Mouse (Mus musculus) kidney, postnatal 0 days (tissue): Measurements from ENCODE around the gene Thsd7b. TPM values are rescaled to one million over a fixed set of nuclear protein-coding genes. Genes with fewer than 3 reads are reported as not detected.

Experiments used
- ATAC-seq: fragments of 200-750 bp; cut with Nextera tagmentation; replicated peaks from 2 replicates; pipeline ENCODE4 v1.8.0; 2017; ENCODE audit warnings: low read depth, moderate number of reproducible peaks, moderate TSS enrichment, moderate library complexity; ENCODE audit not compliant: low FRiP score
- DNase-seq: peaks from one replicate; pipeline ENCODE4 v3.0.0-alpha.2; 2016; ENCODE audit warnings: low spot score
- H3K27ac ChIP-seq: fragments of 300-500 bp; sonication (generic); 2 replicates; pipeline ENCODE4 v1.5.1; 2014; ENCODE audit warnings: mild to moderate bottlenecking
- H3K27me3 ChIP-seq: fragments of 300-500 bp; sonication (generic); 2 replicates; pipeline ENCODE4 v1.6.1; 2014; ENCODE audit warnings: low read length, mixed read lengths; ENCODE audit not compliant: insufficient read depth
- H3K36me3 ChIP-seq: fragments of 300-500 bp; sonication (generic); 2 replicates; pipeline ENCODE4 v1.6.1; 2014; ENCODE audit warnings: low read length, mixed read lengths; ENCODE audit not compliant: insufficient read depth
- H3K4me1 ChIP-seq: fragments of 300-500 bp; sonication (generic); replicated peaks from 2 replicates; pipeline ENCODE4 v1.6.1; 2014; ENCODE audit warnings: antibody characterized with exemption, low read length, mixed read lengths; ENCODE audit not compliant: insufficient read depth
- H3K4me2 ChIP-seq: fragments of 300-500 bp; sonication (generic); 2 replicates; pipeline ENCODE4 v1.6.1; 2014; ENCODE audit warnings: mild to moderate bottlenecking, low read length, moderate library complexity, mixed read lengths
- H3K4me3 ChIP-seq: fragments of 300-500 bp; sonication (generic); replicated peaks from 2 replicates; pipeline ENCODE4 v1.5.1; 2014; ENCODE audit warnings: low read depth, low read length
- H3K9ac ChIP-seq: fragments of 300-500 bp; sonication (generic); 2 replicates; pipeline ENCODE4 v1.6.1; 2014; ENCODE audit warnings: low read depth, low read length
- H3K9me3 ChIP-seq: fragments of 300-500 bp; sonication (generic); replicated peaks from 2 replicates; pipeline ENCODE4 v1.6.1; 2016; ENCODE audit warnings: low read length, inconsistent platforms, mixed read lengths
- CTCF ChIP-seq: IDR thresholded peaks from 2 replicates; pipeline ENCODE4 v1.5.1; 2016; ENCODE audit warnings: antibody characterized with exemption, low read depth, mild to moderate bottlenecking, moderate library complexity
- WGBS: fragments of 180-500 bp; shearing (Covaris S2); extraction: QIAGEN DNeasy Blood & Tissue Kit; methylation state at CpG from one replicate; pipeline ENCODE4 v1.1.7; 2014; 5-methylcytosine and 5-hydroxymethylcytosine counted together
- polyA plus RNA-seq: library from polyadenylated mRNA; unstranded; fragments of >200 nt; fragmentation: Nextera tagmentation; extraction: Ambion mirVana; gene quantifications from 2 replicates; pipeline ENCODE4 v1.2.1, GENCODE M21; 2015

Thsd7b gene
- polyA plus RNA-seq, 1 experiment from 2014 or later: 0.36 TPM

DNA sequence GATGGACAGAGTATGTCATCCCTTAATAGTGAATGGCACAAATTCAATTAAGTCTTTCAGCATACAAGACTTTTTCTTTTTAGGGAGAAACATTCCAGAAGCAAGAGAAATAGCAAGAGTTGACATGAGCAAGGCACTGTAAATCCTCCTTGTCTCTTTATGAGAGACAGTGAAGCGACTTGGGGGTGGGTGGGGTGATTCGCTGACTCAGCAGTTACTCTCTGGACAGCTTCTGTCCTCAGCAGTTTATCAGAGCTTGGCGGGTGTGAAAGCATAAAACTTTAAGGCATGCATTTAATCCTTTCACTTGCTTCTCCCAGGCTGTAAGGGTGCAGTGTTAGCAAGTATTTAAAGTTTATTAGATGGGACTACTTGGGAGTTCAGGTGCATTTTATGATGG, 812.1 kb downstream of the Thsd7b start:
- 41% methylated on average over 3 of the region's 3 CpGs for WGBS
- no peaks in the 10 kb centered on the region for H3K36me3 ChIP-seq
- no peak for ATAC-seq

DNA sequence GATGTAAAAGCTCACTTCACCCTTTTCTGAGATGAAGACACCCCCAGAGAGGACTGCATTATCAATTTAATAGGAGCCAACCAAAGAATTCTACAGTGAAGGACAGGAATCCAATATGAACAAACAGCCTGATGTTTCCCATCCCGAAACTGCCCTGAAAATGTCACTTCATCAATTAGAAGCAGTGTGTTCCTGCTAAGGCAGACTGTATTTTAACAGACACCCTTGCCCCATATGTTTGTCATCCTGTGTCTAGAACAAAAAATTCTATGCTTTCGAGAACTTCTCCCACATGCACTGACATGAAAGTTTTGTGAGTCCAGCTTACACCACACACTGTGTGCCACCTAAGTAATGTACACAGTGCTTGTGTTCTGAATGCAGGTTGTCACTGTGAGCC, 812.8 kb downstream of the Thsd7b start:
- no peaks in the 10 kb centered on the region for H3K36me3 ChIP-seq
- no peak overlapping the region for H3K4me3 ChIP-seq
- TF ChIP-seq CTCF: no peak
- ATAC-seq: no peak
- H3K4me2 ChIP-seq: no peak overlapping the region
- H3K27me3 ChIP-seq: no peaks in the 10 kb centered on the region
- no peak overlapping the region for H3K9ac ChIP-seq
- no peak for DNase-seq
- H3K4me1 ChIP-seq: no peaks in the 10 kb centered on the region
- H3K27ac ChIP-seq: no peak overlapping the region
- WGBS: 72% methylated on average over 2 of the region's 2 CpGs
- no peaks in the 10 kb centered on the region for H3K9me3 ChIP-seq

More for the DNA sequence above, 812.1 kb downstream of the Thsd7b start:
- Histone ChIP-seq H3K27ac (no peak overlapping the region), H3K9me3 (no peaks in the 10 kb centered on the region), H3K4me3 (no peak overlapping the region), H3K4me1 (no peaks in the 10 kb centered on the region), H3K4me2 (no peak overlapping the region), H3K9ac (no peak overlapping the region), H3K27me3 (no peaks in the 10 kb centered on the region)
- no peak for TF ChIP-seq CTCF
- no peak for DNase-seq

DNA sequence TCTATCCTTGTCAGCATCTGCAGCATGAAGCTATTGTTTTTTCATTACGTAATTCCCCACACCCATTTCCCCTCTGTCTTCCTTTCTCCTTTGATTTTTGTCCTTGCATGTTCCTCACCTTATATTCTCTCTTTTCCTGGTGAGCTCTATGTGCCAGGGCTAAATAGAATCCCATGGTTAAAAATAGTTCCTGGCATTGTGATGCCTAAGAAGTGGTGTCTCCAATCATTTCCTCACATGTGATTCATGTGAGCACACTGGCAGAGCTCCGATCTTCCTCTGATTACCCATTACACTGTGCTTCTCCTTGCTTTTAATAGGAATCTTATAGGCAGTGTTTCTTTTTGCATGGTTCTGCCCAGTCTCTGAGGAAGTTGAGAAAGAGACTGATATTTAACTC, 826.1 kb downstream of the Thsd7b start:
- H3K27me3 ChIP-seq: no peaks in the 10 kb centered on the region
- no peaks in the 10 kb centered on the region for H3K36me3 ChIP-seq
- H3K4me3 ChIP-seq: no peak overlapping the region
- no peak overlapping the region for H3K27ac ChIP-seq
- no peaks in the 10 kb centered on the region for H3K9me3 ChIP-seq
- no peak for ATAC-seq
- H3K9ac ChIP-seq: no peak overlapping the region
- DNase-seq: no peak
- no peak overlapping the region for H3K4me2 ChIP-seq
- H3K4me1 ChIP-seq: no peaks in the 10 kb centered on the region
- whole genome bisulfite sequencing: 82% methylated on average over 2 of the region's 2 CpGs
- TF ChIP-seq CTCF: no peak

DNA sequence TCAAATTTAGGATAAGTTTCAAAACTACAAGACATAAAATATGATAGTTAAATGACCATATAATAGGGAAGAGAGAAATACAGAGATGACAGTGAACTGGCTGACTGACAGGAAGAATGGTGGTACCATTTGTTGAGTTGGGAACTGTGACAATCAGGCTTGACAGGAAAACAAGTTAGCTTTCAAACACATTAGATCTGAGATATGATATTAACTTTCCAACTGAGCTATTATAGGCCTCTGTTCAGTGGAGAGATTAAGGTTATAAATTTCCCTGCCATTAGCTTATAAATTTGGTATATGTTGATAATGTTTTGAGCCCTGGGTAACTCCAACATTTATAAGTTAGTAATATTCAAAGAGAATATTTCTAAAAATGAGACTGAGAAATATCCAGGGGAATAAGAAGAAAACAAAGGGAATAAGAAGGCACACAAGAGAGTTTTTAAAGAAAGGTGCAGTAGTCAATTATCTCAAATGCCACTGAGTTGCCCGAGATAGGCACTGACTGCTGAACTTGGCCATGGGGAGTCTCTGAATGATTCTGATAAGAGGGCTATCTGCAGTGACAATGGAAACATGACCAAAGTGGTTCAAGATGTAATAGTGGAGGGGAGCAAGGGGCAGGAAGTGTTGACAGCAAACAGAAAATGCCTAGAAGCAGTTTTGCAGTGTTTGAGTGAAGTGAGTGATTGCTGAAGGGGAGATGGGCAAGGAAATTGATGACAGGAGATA, 839.6 kb downstream of the Thsd7b start:
- Histone ChIP-seq H3K27me3 (no peaks in the 10 kb centered on the region), H3K36me3 (no peaks in the 10 kb centered on the region), H3K9ac (no peak overlapping the region), H3K4me2 (no peak overlapping the region), H3K4me1 (no peaks in the 10 kb centered on the region), H3K9me3 (no peaks in the 10 kb centered on the region), H3K27ac (no peak overlapping the region), H3K4me3 (no peak overlapping the region)
- DNase-seq: no peak
- no peak for ATAC-seq
- 86% methylated on average over 1 of the region's 1 CpGs for WGBS
- no peak for TF ChIP-seq CTCF

- 98% methylated on average over 2 of the region's 2 CpGs for WGBS
Measured at GRCm38 (mm10) chr1:130113549-130113948, 840.4 kb downstream of the Thsd7b start.

GRCm38 (mm10) chr1:130130901-130131300, 857.8 kb downstream of the Thsd7b start:
- no peak for TF ChIP-seq CTCF
- Histone ChIP-seq H3K4me2 (no peak overlapping the region), H3K27ac (no peak overlapping the region), H3K9me3 (no peaks in the 10 kb centered on the region), H3K36me3 (no peaks in the 10 kb centered on the region), H3K4me1 (no peaks in the 10 kb centered on the region), H3K27me3 (no peaks in the 10 kb centered on the region), H3K4me3 (no peak overlapping the region), H3K9ac (no peak overlapping the region)
- 87% methylated on average over 3 of the region's 3 CpGs for WGBS
- ATAC-seq: no peak
- no peak for DNase-seq

More at GRCm38 (mm10) chr1:130113549-130113948, 840.4 kb downstream of the Thsd7b start:
- Histone ChIP-seq H3K4me3 (no peak overlapping the region), H3K36me3 (no peaks in the 10 kb centered on the region), H3K4me1 (no peaks in the 10 kb centered on the region), H3K4me2 (no peak overlapping the region), H3K9ac (no peak overlapping the region), H3K27me3 (no peaks in the 10 kb centered on the region), H3K27ac (no peak overlapping the region), H3K9me3 (no peaks in the 10 kb centered on the region)
- DNase-seq (no peak), ATAC-seq (no peak)
- TF ChIP-seq CTCF: no peak

- Histone ChIP-seq H3K4me1 (no peaks in the 10 kb centered on the region), H3K4me3 (no peak overlapping the region), H3K27ac (no peak overlapping the region), H3K36me3 (no peaks in the 10 kb centered on the region), H3K27me3 (no peaks in the 10 kb centered on the region), H3K9ac (no peak overlapping the region), H3K4me2 (no peak overlapping the region), H3K9me3 (no peaks in the 10 kb centered on the region)
- DNase-seq (no peak), ATAC-seq (no peak)
- TF ChIP-seq CTCF: no peak
Measured at GRCm38 (mm10) chr1:130166187-130166586, 893.1 kb downstream of the Thsd7b start.
